Mouse (Mus musculus) left cerebral cortex, postnatal 36 days (tissue): ENCODE results near the gene Ddx6. TPM values are rescaled to one million over a fixed set of nuclear protein-coding genes. Genes with fewer than 3 reads are reported as not detected.
A peak's percentile ranks its signal among the peaks of the same experiment; 100 is the strongest.
"Not testable (repeated sequence)": the region's sequence is repeated elsewhere in the genome, so short reads cannot be mapped to it uniquely, and the experiment has no call there.

Source experiments
- DNase-seq, 2 experiments: peaks; one replicate each; pipeline ENCODE4 v3.0.0; 2021 to 2022; ENCODE audit warnings: low spot score in 2 of 2, mixed read lengths in 1 of 2
- intact Hi-C: fragments of 180-260 bp; cut with DNase I; formaldehyde crosslinking; loops from one replicate; pipeline ENCODE4 v1.15.1; 2025
- total RNA-seq, 2 experiments: library from RNA; stranded (reverse); gene quantifications; 2 replicates each; pipeline ENCODE4 v1.2.3; 2021

Gene Ddx6
- 100 to 1,000 TPM; 128 to 140 TPM for total RNA-seq

GRCm38 (mm10) chr9:44604779-44605615 lies at the start of gene Ddx6:
Ddx6 (plus strand) TSS chr9:44604892.
- intact Hi-C loops, result loop anchor here (5.0 to 10.0 kb wide), 2 partner anchors 93 to 150 kb away; partner anchors contain the start of gene Upk2
- peak; percentile 83 to 85 for DNase-seq

GRCm38 (mm10) chr9:44561597-44561996 lies 43.1 kb upstream of the Ddx6 start, which contains the start of gene Cxcr5:
Cxcr5 (minus strand) TSS chr9:44561877.
- no peak for DNase-seq
- intact Hi-C loops, result loop anchor here (5.0 kb wide), 1 partner anchor 34 kb away; no protein-coding TSS in a partner anchor

GRCm38 (mm10) chr9:44562936-44563335 lies 41.8 kb upstream of the Ddx6 start:
- intact Hi-C loops, result loop anchor here (5.0 kb wide), 1 partner anchor 36 kb away; no protein-coding TSS in a partner anchor
- no peak for DNase-seq

GRCm38 (mm10) chr9:44565367-44565766 lies 39.3 kb upstream of the Ddx6 start:
- intact Hi-C loops, result no loop called here
- no peak for DNase-seq

- DNase-seq, result peak in 1 of 2 experiments; percentile 13
- intact Hi-C loops, result no loop called here
Measured at GRCm38 (mm10) chr9:44567338-44568082, 37.2 kb upstream of the Ddx6 start.

GRCm38 (mm10) chr9:44568083-44568455 lies 36.6 kb upstream of the Ddx6 start:
- intact Hi-C loops, result no loop called here
- DNase-seq, result no peak

- DNase-seq, result no peak
- intact Hi-C loops, result no loop called here
Measured at GRCm38 (mm10) chr9:44570939-44571382, 33.7 kb upstream of the Ddx6 start.

- DNase-seq, result no peak
- intact Hi-C loops, result no loop called here
Measured at GRCm38 (mm10) chr9:44573306-44573705, 31.4 kb upstream of the Ddx6 start.

GRCm38 (mm10) chr9:44575095-44575494 lies 29.6 kb upstream of the Ddx6 start:
- no peak for DNase-seq
- intact Hi-C loops, result no loop called here

GRCm38 (mm10) chr9:44576046-44576445 lies 28.6 kb upstream of the Ddx6 start:
- DNase-seq, intact Hi-C loops: not testable (repeated sequence)

- DNase-seq, result no peak
- intact Hi-C loops, result no loop called here
Measured at GRCm38 (mm10) chr9:44579392-44579791, 25.3 kb upstream of the Ddx6 start.

GRCm38 (mm10) chr9:44580085-44580484 lies 24.6 kb upstream of the Ddx6 start:
- intact Hi-C loops, result loop anchor here (5.0 kb wide), 1 partner anchor 53 kb away; no protein-coding TSS in a partner anchor

GRCm38 (mm10) chr9:44581423-44581822 lies 23.3 kb upstream of the Ddx6 start:
- intact Hi-C loops, result loop anchor here (5.0 kb wide), 1 partner anchor 54 kb away; no protein-coding TSS in a partner anchor
- DNase-seq, result no peak

More at GRCm38 (mm10) chr9:44580085-44580484, 24.6 kb upstream of the Ddx6 start:
- no peak for DNase-seq

GRCm38 (mm10) chr9:44582390-44582789 lies 22.3 kb upstream of the Ddx6 start:
- intact Hi-C loops, result loop anchor here (5.0 kb wide), 1 partner anchor 55 kb away; no protein-coding TSS in a partner anchor
- DNase-seq, result no peak

- no peak for DNase-seq
- intact Hi-C loops, result no loop called here
Measured at GRCm38 (mm10) chr9:44586640-44587261, 17.9 kb upstream of the Ddx6 start.

GRCm38 (mm10) chr9:44587262-44588160 lies 17.2 kb upstream of the Ddx6 start:
- DNase-seq, result no peak
- intact Hi-C loops, result no loop called here

- DNase-seq, result no peak
- intact Hi-C loops, result no loop called here
Measured at GRCm38 (mm10) chr9:44588605-44589004, 16.1 kb upstream of the Ddx6 start.

- DNase-seq, result no peak
Measured at GRCm38 (mm10) chr9:44589095-44589494, 15.6 kb upstream of the Ddx6 start.

GRCm38 (mm10) chr9:44590969-44591368 lies 13.7 kb upstream of the Ddx6 start:
- no peak for DNase-seq
- intact Hi-C loops, result no loop called here

More at GRCm38 (mm10) chr9:44589095-44589494, 15.6 kb upstream of the Ddx6 start:
- intact Hi-C loops, result no loop called here
